Mouse (Mus musculus) E14TG2a.4 (cell line): ENCODE results near the gene Krt10.

Experiments
- CTCF ChIP-seq: conservative IDR thresholded peaks from 2 replicates; pipeline ENCODE4 v1.5.1; 2014; ENCODE audit warnings: low read length
- NANOG ChIP-seq: IDR thresholded peaks from 2 replicates; pipeline ENCODE4 v1.6.1; 2014; ENCODE audit warnings: borderline replicate concordance, low read length, mixed read lengths

GRCm38 (mm10) chr11:99436625-99437024, 47.5 kb upstream of the Krt10 start:
- TF ChIP-seq CTCF: no peak
- no peak for TF ChIP-seq NANOG
